Mouse (Mus musculus) olfactory bulb, adult 2 months (tissue): Measurements from ENCODE around the gene Ascl4.

Experiments used
- CTCF ChIP-seq: fragments of 200-500 bp; IDR thresholded peaks from 2 replicates; pipeline ENCODE4 v1.5.1; 2012; ENCODE audit warnings: low read depth, mild to moderate bottlenecking, low read length, moderate library complexity; ENCODE audit not compliant: insufficient read depth
- POLR2A ChIP-seq: fragments of 200-500 bp; IDR thresholded peaks from 2 replicates; pipeline ENCODE4 v1.6.1; 2012; ENCODE audit warnings: mild to moderate bottlenecking, low read depth, low read length, moderate library complexity; ENCODE audit not compliant: insufficient read depth

DNA sequence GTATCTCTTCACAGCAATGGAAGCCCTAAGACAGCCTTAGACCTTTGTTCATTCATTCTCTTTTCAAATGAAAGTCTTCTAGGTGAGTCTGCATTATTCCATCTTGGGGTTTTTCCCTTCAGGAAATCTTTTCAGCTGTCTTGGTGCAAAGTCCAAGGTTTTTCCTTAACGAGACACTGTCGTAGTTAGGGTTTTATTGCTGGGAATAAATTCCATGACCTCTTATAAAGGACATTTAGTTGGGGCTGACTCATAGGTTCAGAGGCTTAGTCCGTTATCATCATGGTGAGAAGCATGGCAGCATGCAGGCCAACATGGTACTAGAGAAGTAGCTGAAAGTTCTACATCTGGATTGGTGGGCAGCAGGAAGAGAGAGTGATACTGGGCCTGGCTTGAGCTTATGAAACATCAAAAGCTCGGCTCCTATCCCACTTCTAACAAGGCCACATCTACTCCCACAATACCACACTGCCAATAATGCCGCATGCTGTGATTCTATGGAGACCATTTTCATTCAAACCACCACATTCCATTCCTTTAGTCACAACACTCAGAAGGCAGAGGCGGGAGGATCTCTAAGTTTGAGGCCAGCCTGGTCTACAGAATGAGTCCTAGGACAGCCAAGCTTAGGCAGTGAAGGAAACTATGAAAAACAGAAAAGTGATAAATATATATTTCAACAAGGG, 8.9 kb downstream of the Ascl4 start:
- TF ChIP-seq POLR2A (no peak), CTCF (no peak)
